Mouse (Mus musculus) thymus, postnatal 4 days (tissue): ENCODE results near the gene Rbbp7.

Source experiments
- DNase-seq: peaks from one replicate; pipeline ENCODE4 v3.0.0; 2021

The Rbbp7 gene

GRCm38 (mm10) chrX:162760115-162760942 is at the start of gene Rbbp7:
TSS of gene Rbbp7 (plus strand) at chrX:162760402.
- peak; percentile 93 for DNase-seq

DNA sequence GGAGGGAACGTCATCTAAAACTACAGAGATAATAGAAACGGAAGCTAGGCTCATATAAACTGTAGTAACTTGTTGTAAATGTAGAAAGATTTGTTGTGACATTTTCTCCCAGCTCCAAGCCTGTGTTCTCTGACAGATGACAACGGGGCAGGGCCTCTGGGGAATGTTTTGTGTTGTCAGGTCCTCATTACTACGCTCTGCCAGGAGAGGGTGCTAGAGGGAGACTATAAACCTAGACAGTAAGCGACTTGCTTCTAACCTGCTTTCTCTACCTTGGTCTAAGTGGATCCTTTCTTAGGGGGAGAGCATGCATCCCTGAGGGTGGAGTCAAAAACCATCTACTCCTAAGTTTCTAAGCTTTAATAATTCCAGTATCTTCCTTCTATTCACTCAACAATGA is 42.4 kb upstream of the Rbbp7 start:
- DNase-seq = peak; percentile 77

GRCm38 (mm10) chrX:162719615-162720014 is 40.6 kb upstream of the Rbbp7 start:
- DNase-seq = peak; percentile 68

- DNase-seq = no peak
Measured at GRCm38 (mm10) chrX:162727367-162727777, 32.8 kb upstream of the Rbbp7 start.

- no peak for DNase-seq
Measured at GRCm38 (mm10) chrX:162727795-162728194, 32.4 kb upstream of the Rbbp7 start.

- no peak for DNase-seq
Measured at GRCm38 (mm10) chrX:162728228-162728627, 32.0 kb upstream of the Rbbp7 start.

DNA sequence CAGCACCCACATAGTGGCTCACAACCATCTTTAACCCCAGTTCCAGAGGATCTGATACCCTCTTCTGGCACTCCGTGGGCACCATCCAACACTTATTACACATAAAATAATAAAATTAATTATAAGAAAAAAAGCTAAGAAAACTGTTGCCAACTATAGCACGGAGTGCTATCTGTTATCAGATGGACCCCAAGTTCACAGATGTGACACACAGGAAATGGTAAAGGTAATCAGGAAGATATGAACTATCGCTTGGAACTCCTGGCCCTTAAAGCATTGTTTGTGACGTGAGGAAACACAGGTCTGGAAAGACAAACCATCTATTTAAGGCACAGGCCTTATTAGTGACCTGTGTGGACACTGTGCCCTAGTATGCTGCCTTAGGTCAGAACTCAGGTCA is 30.2 kb upstream of the Rbbp7 start:
- no peak for DNase-seq

DNA sequence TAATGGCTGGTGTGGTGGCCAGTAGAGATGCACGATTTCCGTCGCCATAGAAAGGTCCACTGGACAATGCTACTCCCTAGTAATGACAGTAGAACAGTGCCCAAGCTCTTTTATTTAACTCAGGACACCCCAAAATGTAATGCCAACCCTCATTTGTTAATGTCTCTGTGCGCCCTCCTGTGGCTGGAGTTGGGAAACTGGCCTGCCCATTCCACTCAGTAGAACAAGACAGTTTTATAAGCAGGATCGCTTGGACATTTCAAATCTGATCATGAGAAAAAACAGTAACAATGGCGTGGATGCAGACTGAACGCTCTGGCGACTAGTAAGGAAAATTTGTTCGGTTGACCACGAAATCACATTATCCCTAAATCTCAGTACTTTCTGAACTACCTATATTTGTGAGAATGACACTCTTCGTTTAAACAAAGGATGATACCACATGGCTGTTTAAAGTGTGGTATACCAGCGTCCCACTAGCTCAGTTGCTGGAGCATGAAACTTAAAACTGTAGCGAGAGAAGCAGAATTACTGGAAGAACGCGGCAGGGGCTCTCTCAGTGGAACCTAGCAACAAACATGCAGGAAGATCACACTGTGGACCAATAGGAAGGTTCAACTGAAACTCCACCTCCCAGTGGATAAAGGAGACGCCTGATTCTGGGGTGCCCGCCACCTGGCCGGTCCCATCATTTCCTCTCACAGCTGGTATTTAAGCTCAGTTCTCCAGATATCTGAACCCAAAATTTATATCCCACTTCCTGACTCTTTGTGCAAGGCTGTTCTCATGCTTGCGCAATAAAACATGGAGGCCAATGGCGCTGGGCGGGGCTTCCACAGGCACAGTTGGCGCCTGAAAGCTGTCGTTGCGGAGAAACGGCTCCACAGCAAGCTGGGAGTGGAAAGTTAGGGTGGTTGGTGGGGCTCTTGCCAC is 24.9 kb upstream of the Rbbp7 start:
- DNase-seq = peak; percentile 78

DNA sequence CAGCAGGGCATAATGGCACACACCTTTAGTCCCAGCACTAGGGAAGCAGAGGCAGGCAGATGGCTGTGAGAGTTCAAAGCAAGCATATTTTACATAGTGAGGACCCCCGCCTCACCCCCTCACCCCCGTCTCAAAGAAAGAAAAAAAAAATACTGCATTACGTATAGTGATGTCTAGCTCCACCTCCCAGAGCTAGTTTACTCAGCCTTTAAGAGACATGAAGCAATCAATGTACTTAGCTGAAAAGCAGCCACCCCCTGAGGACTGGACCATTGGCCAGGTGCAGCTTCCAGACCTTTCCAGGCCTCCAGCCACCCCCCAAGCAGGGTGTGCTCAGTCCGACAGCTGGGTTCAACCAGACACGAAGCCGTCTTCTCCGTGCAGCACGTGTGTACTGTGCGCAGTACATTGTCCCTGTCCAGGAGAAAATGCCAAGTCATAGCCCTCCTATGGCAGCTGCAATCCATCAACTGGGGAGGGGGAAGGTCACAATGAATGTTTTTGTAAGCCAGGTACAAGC is 24.0 kb upstream of the Rbbp7 start:
- peak; percentile 15 for DNase-seq

GRCm38 (mm10) chrX:162748696-162749420 is 11.3 kb upstream of the Rbbp7 start:
- DNase-seq = no peak

DNA sequence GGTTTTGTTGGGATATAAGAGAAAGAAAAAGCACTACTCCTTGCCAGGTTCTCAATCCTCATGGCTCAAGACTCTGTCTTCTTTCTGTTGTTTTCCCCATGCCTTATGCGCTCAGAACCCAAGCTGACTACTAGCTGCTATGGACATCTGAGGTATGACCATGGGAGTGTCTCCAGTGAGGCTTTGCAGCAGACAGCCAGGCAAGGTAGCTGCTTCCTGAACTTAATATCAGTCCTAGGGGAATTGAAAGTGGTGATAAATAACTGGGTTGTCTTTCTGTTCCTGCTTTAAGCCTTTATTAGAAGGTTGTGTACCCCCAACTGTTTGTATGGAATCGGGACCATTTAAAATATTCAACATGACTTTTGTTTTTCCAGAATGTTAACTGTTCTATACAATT is 7.8 kb upstream of the Rbbp7 start:
- DNase-seq = no peak

GRCm38 (mm10) chrX:162754314-162754713 is 5.9 kb upstream of the Rbbp7 start:
- DNase-seq = no peak

GRCm38 (mm10) chrX:162756058-162756457 is 4.1 kb upstream of the Rbbp7 start:
- no peak for DNase-seq

- peak; percentile 56 for DNase-seq
Measured at GRCm38 (mm10) chrX:162759251-162760114, 719 bp upstream of the Rbbp7 start.

DNA sequence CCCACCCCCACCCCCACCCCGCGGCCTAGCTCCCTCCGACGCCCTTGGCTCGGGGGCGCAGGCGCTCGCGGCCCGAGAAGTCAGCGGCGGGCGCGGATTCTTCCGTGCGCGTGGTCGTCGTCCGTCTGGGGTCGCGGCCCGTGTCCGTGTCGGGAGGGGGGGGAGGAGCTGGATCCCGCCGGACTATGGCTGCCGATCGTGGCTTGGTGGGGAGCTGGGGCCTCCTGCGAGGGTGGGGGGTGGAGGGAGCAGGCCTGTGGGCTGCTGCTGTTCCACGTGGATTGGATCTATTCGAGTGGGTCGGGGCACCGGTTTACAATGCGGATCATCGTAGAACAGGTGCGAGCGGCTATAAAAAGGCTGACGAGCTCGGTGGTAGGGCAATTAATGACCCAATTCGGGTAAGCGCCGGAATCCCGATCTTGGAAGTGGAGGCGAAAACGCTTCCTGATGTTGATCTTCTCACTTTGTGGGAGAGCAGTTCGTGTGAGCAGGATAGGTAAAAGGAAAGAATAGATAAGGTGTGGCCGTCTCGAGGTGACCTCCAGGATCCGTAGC is 835 bp downstream of the Rbbp7 start:
- no peak for DNase-seq

DNA sequence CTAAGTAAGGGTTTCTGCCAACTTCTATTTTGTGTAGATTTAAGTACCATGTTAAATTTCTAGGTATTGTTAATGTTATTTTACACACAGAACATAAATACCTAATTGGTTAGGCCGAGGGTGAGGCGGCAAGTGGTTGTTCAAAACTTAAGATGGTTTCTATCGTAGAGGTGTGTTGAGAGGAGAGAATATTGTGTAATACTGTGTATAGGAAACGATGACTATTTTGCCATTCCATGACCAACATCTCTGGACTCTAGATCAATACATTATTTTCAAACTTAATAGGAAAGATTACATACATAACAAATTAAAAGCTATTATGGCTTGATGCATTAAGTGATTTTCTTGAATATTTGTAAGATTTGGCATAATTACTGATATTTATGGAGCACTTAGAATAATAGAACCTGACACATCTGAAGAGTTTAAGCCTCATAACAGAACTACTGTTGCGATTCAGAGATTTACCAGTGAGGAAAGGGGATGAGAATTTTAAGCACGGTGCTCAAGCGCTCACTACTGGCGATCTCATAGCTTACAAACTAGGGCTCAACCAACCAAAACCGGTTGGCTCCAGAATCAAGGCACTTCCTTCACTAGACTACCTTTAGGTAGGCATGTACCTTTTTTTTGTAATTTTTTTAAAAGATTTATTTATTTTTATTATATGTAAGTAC is 1.7 kb downstream of the Rbbp7 start:
- DNase-seq = no peak

DNA sequence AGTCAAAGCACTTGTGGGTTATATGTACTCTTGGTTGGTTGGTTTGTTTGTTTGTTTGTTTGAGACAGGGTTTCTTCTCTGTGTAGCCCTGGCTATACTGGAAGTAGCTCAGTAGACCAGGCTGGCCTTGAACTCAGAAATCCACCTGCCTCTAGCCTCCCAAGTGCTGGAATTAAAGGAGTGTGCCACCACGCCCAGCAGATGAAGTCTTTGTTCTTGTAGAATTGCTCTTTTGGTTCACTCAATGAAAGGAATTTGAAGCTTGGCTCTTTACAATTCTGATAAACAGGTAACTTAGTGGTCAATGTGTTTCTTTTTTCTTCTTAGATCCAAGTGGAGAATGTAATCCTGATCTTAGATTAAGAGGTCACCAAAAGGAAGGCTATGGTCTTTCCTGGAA is 10.5 kb downstream of the Rbbp7 start:
- no peak for DNase-seq

GRCm38 (mm10) chrX:162788372-162788771 is 28.2 kb downstream of the Rbbp7 start:
- DNase-seq = no peak

GRCm38 (mm10) chrX:162791392-162791791 is 31.2 kb downstream of the Rbbp7 start:
- peak; percentile 47 for DNase-seq

DNA sequence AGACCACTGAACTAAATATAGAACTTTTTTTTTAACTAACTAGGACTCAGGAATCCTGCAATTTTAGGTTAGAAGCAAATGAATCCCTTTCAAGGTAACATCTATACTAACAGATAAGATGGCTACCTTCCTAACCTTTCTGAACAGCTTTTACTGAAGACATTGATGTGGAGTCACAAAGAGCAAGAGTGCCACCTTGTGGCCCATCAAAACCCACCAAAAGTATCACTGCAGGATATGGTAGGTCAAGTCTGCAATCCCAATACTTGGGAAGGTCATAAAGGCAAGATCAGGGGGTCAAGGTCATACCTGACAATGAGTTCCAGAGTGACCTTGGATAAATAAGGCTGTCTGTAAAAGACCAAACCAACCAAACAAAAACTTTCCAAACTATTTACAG is 40.2 kb downstream of the Rbbp7 start:
- peak; percentile 68 for DNase-seq

GRCm38 (mm10) chrX:162828016-162828415 is 67.8 kb downstream of the Rbbp7 start:
- no peak for DNase-seq
